Comparison of ENCODE assay signal across 20 mouse cellular contexts in genomic region chr14:55651528-55651927, GRCm38 (mm10).
"Had no signal": no experiment of that assay in that cellular context is flagged by ENCODE, and none has a peak within 500 bp of the region (broad histone marks: within the 10 kb centered on the region; RNA-seq: fewer than 3 reads in every experiment).

No protein-coding gene starts in this region.

- H3K4me2 ChIP-seq: kidney, embryonic 15.5 days; liver, embryonic 15.5 days; lung, embryonic 15.5 days; midbrain, embryonic 15.5 days; neural tube, embryonic 12.5 days; neural tube, embryonic 15.5 days had no signal

- H3K27me3 ChIP-seq: kidney, embryonic 15.5 days; liver, embryonic 15.5 days; lung, embryonic 15.5 days; midbrain, embryonic 15.5 days; neural tube, embryonic 12.5 days; neural tube, embryonic 15.5 days had no signal

- H3K9me3 ChIP-seq: kidney, embryonic 15.5 days; liver, embryonic 15.5 days; lung, embryonic 15.5 days; megakaryocyte, embryonic 14.5 days; midbrain, embryonic 10.5 days; midbrain, embryonic 15.5 days; neural tube, embryonic 12.5 days; neural tube, embryonic 15.5 days had no signal

- H3K27ac ChIP-seq: kidney, embryonic 15.5 days; liver, embryonic 15.5 days; lung, embryonic 15.5 days; midbrain, embryonic 10.5 days; midbrain, embryonic 15.5 days; neural tube, embryonic 12.5 days; neural tube, embryonic 15.5 days; stomach, postnatal 0 days had no signal

- DNase-seq: kidney, adult 2 months; kidney, postnatal 10 days; kidney, postnatal 36 days; layer of hippocampus, adult 9-11 months; lung, adult 18-20 months; lung, postnatal 10 days; lung, postnatal 36 days; right cerebral cortex, adult 18-20 months; right cerebral cortex, postnatal 14 days; right cerebral cortex, postnatal 4 days had no signal

- H3K4me1 ChIP-seq: kidney, embryonic 15.5 days; lung, embryonic 15.5 days; midbrain, embryonic 10.5 days; midbrain, embryonic 15.5 days; neural tube, embryonic 12.5 days; neural tube, embryonic 15.5 days had no signal

- H3K4me3 ChIP-seq: kidney, embryonic 15.5 days; liver, embryonic 15.5 days; lung, embryonic 15.5 days; megakaryocyte, embryonic 14.5 days; midbrain, embryonic 10.5 days; midbrain, embryonic 15.5 days; neural tube, embryonic 12.5 days; neural tube, embryonic 15.5 days had no signal

- ATAC-seq: intestine, postnatal 0 days; midbrain, embryonic 15.5 days had no signal

- H3K36me3 ChIP-seq: midbrain, embryonic 15.5 days; neural tube, embryonic 15.5 days had no signal

- H3K9ac ChIP-seq: kidney, embryonic 15.5 days; liver, embryonic 15.5 days; lung, embryonic 15.5 days; midbrain, embryonic 15.5 days; neural tube, embryonic 12.5 days; neural tube, embryonic 15.5 days had no signal
